Mouse (Mus musculus) G1E (cell line): ENCODE data around the gene Apbb2. TPM values are rescaled to one million over a fixed set of nuclear protein-coding genes. Genes with fewer than 3 reads are reported as not detected.

ENCODE experiments used
- ATAC-seq: 2 replicates; pipeline ENCODE4 v1.8.0; 2016; ENCODE audit warnings: mild to moderate bottlenecking; ENCODE audit not compliant: insufficient number of reproducible peaks, poor library complexity, low FRiP score, severe bottlenecking; ENCODE audit errors: extremely low read depth
- DNase-seq: peaks from one replicate; pipeline ENCODE4 v3.0.0; 2012; ENCODE audit warnings: low spot score
- H3K27me3 ChIP-seq: 2 replicates; pipeline ENCODE4 v1.6.1; 2012; ENCODE audit warnings: mild to moderate bottlenecking, low read length, inconsistent platforms; ENCODE audit not compliant: insufficient read depth
- H3K36me3 ChIP-seq: replicated peaks from 2 replicates; pipeline ENCODE3; 2012; ENCODE audit warnings: mild to moderate bottlenecking, inconsistent platforms
- H3K4me1 ChIP-seq: 2 replicates; pipeline ENCODE4 v1.6.1; 2012; ENCODE audit warnings: low read depth, low read length, inconsistent platforms, mixed read lengths; ENCODE audit not compliant: insufficient read depth
- H3K4me3 ChIP-seq: 2 replicates; pipeline ENCODE4 v1.5.1; 2012; ENCODE audit warnings: low read depth, mild to moderate bottlenecking, inconsistent platforms, low read length, moderate library complexity, mixed read lengths
- H3K9me3 ChIP-seq: replicated peaks from 2 replicates; pipeline ENCODE4 v1.6.1; 2012; ENCODE audit warnings: inconsistent platforms
- CTCF ChIP-seq: IDR thresholded peaks from 2 replicates; pipeline ENCODE4 v1.5.1; 2012; ENCODE audit warnings: low read depth, low read length, inconsistent platforms, mixed read lengths
- GATA1 ChIP-seq: IDR thresholded peaks from 2 replicates; pipeline ENCODE4 v1.6.1; 2012; ENCODE audit warnings: borderline replicate concordance, low read length, inconsistent platforms, mixed read lengths
- GATA2 ChIP-seq: IDR thresholded peaks from 2 replicates; pipeline ENCODE4 v1.6.1; 2012; ENCODE audit warnings: low read depth, low read length, inconsistent platforms, borderline replicate concordance
- POLR2AphosphoS5 ChIP-seq: IDR thresholded peaks from 2 replicates; pipeline ENCODE4 v1.6.1; 2012; ENCODE audit warnings: low read depth, low read length, inconsistent platforms; ENCODE audit not compliant: insufficient replicate concordance
- TAL1 ChIP-seq: conservative IDR thresholded peaks from 2 replicates; pipeline ENCODE4 v1.6.1; 2012; ENCODE audit warnings: low read depth, low read length, inconsistent platforms, mixed read lengths
- polyA plus RNA-seq: library from polyadenylated mRNA; stranded (reverse); fragments of >175 nt; gene quantifications from 2 replicates; pipeline ENCODE4 v1.2.3, GENCODE M21; 2012
- total RNA-seq, 2 experiments: library from RNA; stranded (forward) in 1 of 2; stranded (reverse) in 1 of 2; fragments of 200-1000 nt in 1 of 2; fragments of >200 nt in 1 of 2; fragmentation: Nextera tagmentation in 1 of 2; gene quantifications; 2 replicates each; pipeline ENCODE4 v1.2.3; 2014 to 2017

Gene Apbb2
- total and polyA plus RNA-seq, 3 experiments: 0.16 TPM; not detected in 2

GRCm38 (mm10) chr5:66359742-66360423 lies 258.7 kb downstream of the Apbb2 start:
- peaks cover 77% of the 10 kb centered on the region for H3K9me3 ChIP-seq
- H3K27me3 ChIP-seq: no peaks in the 10 kb centered on the region
- TF ChIP-seq TAL1: no peak
- no peak for TF ChIP-seq GATA1
- no peak for TF ChIP-seq GATA2
- no peak for TF ChIP-seq POLR2AphosphoS5
- TF ChIP-seq CTCF: no peak
- H3K4me3 ChIP-seq: no peak overlapping the region
- ATAC-seq: no peak
- H3K36me3 ChIP-seq: no peaks in the 10 kb centered on the region
- no peak for DNase-seq
- H3K4me1 ChIP-seq: no peaks in the 10 kb centered on the region

GRCm38 (mm10) chr5:66355147-66355546 lies 263.4 kb downstream of the Apbb2 start:
- DNase-seq (no peak), ATAC-seq (no peak)
- Histone ChIP-seq H3K27me3 (no peaks in the 10 kb centered on the region), H3K9me3 (peaks cover 63% of the 10 kb centered on the region), H3K4me1 (no peaks in the 10 kb centered on the region), H3K36me3 (no peaks in the 10 kb centered on the region), H3K4me3 (no peak overlapping the region)
- no peak for TF ChIP-seq GATA2
- no peak for TF ChIP-seq TAL1
- TF ChIP-seq GATA1: no peak
- TF ChIP-seq POLR2AphosphoS5: no peak
- no peak for TF ChIP-seq CTCF

- no peak overlapping the region for H3K4me3 ChIP-seq
- no peak for TF ChIP-seq TAL1
- TF ChIP-seq CTCF: no peak
- no peak for TF ChIP-seq POLR2AphosphoS5
- TF ChIP-seq GATA2: no peak
- no peak for TF ChIP-seq GATA1
Measured at GRCm38 (mm10) chr5:66353876-66354275, 264.7 kb downstream of the Apbb2 start.

GRCm38 (mm10) chr5:66351836-66352390 lies 266.7 kb downstream of the Apbb2 start:
- no peak overlapping the region for H3K4me3 ChIP-seq
- no peak for ATAC-seq

More at GRCm38 (mm10) chr5:66353876-66354275, 264.7 kb downstream of the Apbb2 start:
- DNase-seq (no peak), ATAC-seq (no peak)
- no peaks in the 10 kb centered on the region for H3K36me3 ChIP-seq
- no peaks in the 10 kb centered on the region for H3K4me1 ChIP-seq
- no peaks in the 10 kb centered on the region for H3K27me3 ChIP-seq
- peaks cover 58% of the 10 kb centered on the region for H3K9me3 ChIP-seq

GRCm38 (mm10) chr5:66351064-66351463 lies 267.5 kb downstream of the Apbb2 start:
- DNase-seq (no peak), ATAC-seq (no peak)
- Histone ChIP-seq H3K4me1 (no peaks in the 10 kb centered on the region), H3K9me3 (peaks cover 63% of the 10 kb centered on the region), H3K4me3 (no peak overlapping the region), H3K36me3 (no peaks in the 10 kb centered on the region), H3K27me3 (no peaks in the 10 kb centered on the region)
- no peak for TF ChIP-seq GATA2
- no peak for TF ChIP-seq POLR2AphosphoS5
- no peak for TF ChIP-seq GATA1
- no peak for TF ChIP-seq CTCF
- no peak for TF ChIP-seq TAL1

More at GRCm38 (mm10) chr5:66351836-66352390, 266.7 kb downstream of the Apbb2 start:
- no peak for DNase-seq
- Histone ChIP-seq H3K36me3 (no peaks in the 10 kb centered on the region), H3K27me3 (no peaks in the 10 kb centered on the region), H3K9me3 (peaks cover 65% of the 10 kb centered on the region), H3K4me1 (no peaks in the 10 kb centered on the region)
- no peak for TF ChIP-seq GATA1
- no peak for TF ChIP-seq POLR2AphosphoS5
- TF ChIP-seq GATA2: no peak
- no peak for TF ChIP-seq CTCF
- no peak for TF ChIP-seq TAL1

GRCm38 (mm10) chr5:66350611-66351010 lies 268.0 kb downstream of the Apbb2 start:
- Histone ChIP-seq H3K9me3 (peaks cover 59% of the 10 kb centered on the region), H3K36me3 (no peaks in the 10 kb centered on the region), H3K4me3 (no peak overlapping the region), H3K4me1 (no peaks in the 10 kb centered on the region), H3K27me3 (no peaks in the 10 kb centered on the region)
- no peak for TF ChIP-seq TAL1
- no peak for TF ChIP-seq GATA1
- no peak for TF ChIP-seq GATA2
- TF ChIP-seq CTCF: no peak
- TF ChIP-seq POLR2AphosphoS5: no peak
- ATAC-seq: no peak
- DNase-seq: no peak

GRCm38 (mm10) chr5:66348421-66348820 lies 270.2 kb downstream of the Apbb2 start:
- no peak for ATAC-seq
- H3K4me3 ChIP-seq: no peak overlapping the region
- no peaks in the 10 kb centered on the region for H3K4me1 ChIP-seq
- H3K36me3 ChIP-seq: no peaks in the 10 kb centered on the region
- peaks cover 59% of the 10 kb centered on the region for H3K9me3 ChIP-seq
- no peak for DNase-seq
- no peaks in the 10 kb centered on the region for H3K27me3 ChIP-seq
- TF ChIP-seq POLR2AphosphoS5 (no peak), GATA1 (no peak), GATA2 (no peak), CTCF (no peak), TAL1 (no peak)
